ENCODE assay signal across 9 mouse cellular contexts in genomic region chr13:9199465-9199844, GRCm38 (mm10).
DNase-seq lines count a peak whose midpoint lies in the region; ATAC-seq and TF ChIP-seq lines count a peak whose summit lies in the region.
"Had no signal": no experiment of that assay in that cellular context is flagged by ENCODE, and none has a peak within 500 bp of the region (broad histone marks: within the 10 kb centered on the region; RNA-seq: fewer than 3 reads in every experiment).

No protein-coding gene starts in this region.

- peaks cover 6% of the 10 kb centered on the region; the same call in 1 of the 2 replicates for H3K4me1 ChIP-seq in lung, embryonic 16.5 days (replicated peaks; ENCODE audit: control insufficient read depth, insufficient read depth, low read length)
- no peaks in the 10 kb centered on the region for H3K4me1 ChIP-seq in forebrain, postnatal 0 days (ENCODE audit: insufficient read depth)
- peaks cover 6% of the 10 kb centered on the region; the same call in 1 of the 2 replicates for H3K4me1 ChIP-seq in limb, embryonic 15.5 days
- no peaks in the 10 kb centered on the region for H3K4me1 ChIP-seq in neural tube, embryonic 15.5 days

- H3K27ac ChIP-seq in lung, embryonic 16.5 days (ENCODE audit: low read length), result no peak overlapping the region
- H3K27ac ChIP-seq in forebrain, postnatal 0 days (ENCODE audit: low read depth, low read length), result no peak overlapping the region
- H3K27ac ChIP-seq in limb, embryonic 15.5 days, result no peak overlapping the region
- no peak overlapping the region for H3K27ac ChIP-seq in neural tube, embryonic 15.5 days (replicated peaks)

- peak overlapping the region; percentile 26 for H3K4me3 ChIP-seq in lung, embryonic 16.5 days (ENCODE audit: low read length)
- no peak overlapping the region for H3K4me3 ChIP-seq in forebrain, postnatal 0 days (ENCODE audit: low read depth, low read length)
- H3K4me3 ChIP-seq in limb, embryonic 15.5 days, result no peak overlapping the region; the same call in 1 of the 2 replicates
- H3K4me3 ChIP-seq in neural tube, embryonic 15.5 days (replicated peaks), result no peak overlapping the region

- 0 out of 2 replicates have a peak, but pooled peaks have one; percentile 38 for ATAC-seq in lung, embryonic 16.5 days (ENCODE audit: low read depth)
- ATAC-seq in forebrain, postnatal 0 days, result 0 out of 2 replicates have a peak, but pooled peaks have one; percentile 12
- ATAC-seq in limb, embryonic 15.5 days (ENCODE audit: insufficient number of reproducible peaks, low FRiP score, low TSS enrichment, low read depth), result no peak
- ATAC-seq in neural tube, embryonic 15.5 days (ENCODE audit: low FRiP score), result peak; percentile 21; the same call in 1 of the 2 replicates
- ATAC-seq in megakaryocyte progenitor cell, adult 5-6 weeks (replicated peaks; ENCODE audit: poor library complexity), result no peak

- no peak overlapping the region for H3K9ac ChIP-seq in lung, embryonic 16.5 days (ENCODE audit: low read length)
- no peak overlapping the region for H3K9ac ChIP-seq in forebrain, postnatal 0 days
- H3K9ac ChIP-seq in limb, embryonic 15.5 days, result no peak overlapping the region
- H3K9ac ChIP-seq in neural tube, embryonic 15.5 days (replicated peaks), result no peak overlapping the region

- no peak for TF ChIP-seq CTCF in forebrain, postnatal 0 days (IDR thresholded peaks at IDR 0.05; ENCODE audit: low read depth)

- peak overlapping the region; percentile 48 for H3K4me2 ChIP-seq in lung, embryonic 16.5 days (ENCODE audit: low read depth, low read length)
- H3K4me2 ChIP-seq in forebrain, postnatal 0 days (ENCODE audit: low read depth), result peak overlapping the region; percentile 37
- H3K4me2 ChIP-seq in limb, embryonic 15.5 days, result peak overlapping the region; percentile 36
- H3K4me2 ChIP-seq in neural tube, embryonic 15.5 days, result peak overlapping the region; percentile 45

- DNase-seq in lung, postnatal 14 days, result no peak
- no peak for DNase-seq in forebrain, postnatal 0 days
- no peak for DNase-seq in cerebellum, postnatal 36 days
- DNase-seq in cerebellum, postnatal 25 days, result no peak
- DNase-seq: cerebellum, adult 2 months had no signal

- H3K36me3 ChIP-seq in lung, embryonic 16.5 days (ENCODE audit: control insufficient read depth, insufficient read depth, low read length), result no peaks in the 10 kb centered on the region
- H3K36me3 ChIP-seq in forebrain, postnatal 0 days (ENCODE audit: insufficient read depth), result no peaks in the 10 kb centered on the region
- H3K36me3 ChIP-seq in limb, embryonic 15.5 days, result no peaks in the 10 kb centered on the region
- H3K36me3 ChIP-seq in neural tube, embryonic 15.5 days, result no peaks in the 10 kb centered on the region

- no peaks in the 10 kb centered on the region for H3K9me3 ChIP-seq in lung, embryonic 16.5 days (ENCODE audit: control insufficient read depth, low read length)
- no peaks in the 10 kb centered on the region for H3K9me3 ChIP-seq in forebrain, postnatal 0 days (ENCODE audit: low read length)
- H3K9me3 ChIP-seq in limb, embryonic 15.5 days, result no peaks in the 10 kb centered on the region
- H3K9me3 ChIP-seq in neural tube, embryonic 15.5 days (replicated peaks), result no peaks in the 10 kb centered on the region

- H3K27me3 ChIP-seq in lung, embryonic 16.5 days (ENCODE audit: control insufficient read depth, insufficient read depth, low read depth, low read length), result no peaks in the 10 kb centered on the region
- no peaks in the 10 kb centered on the region for H3K27me3 ChIP-seq in forebrain, postnatal 0 days (ENCODE audit: insufficient read depth, low read length)
- H3K27me3 ChIP-seq in limb, embryonic 15.5 days, result no peaks in the 10 kb centered on the region
- H3K27me3 ChIP-seq in neural tube, embryonic 15.5 days (replicated peaks), result no peaks in the 10 kb centered on the region

- WGBS in lung, embryonic 16.5 days, result 19% methylated on average over 2 of the region's 2 CpGs
- 35% methylated on average over 2 of the region's 2 CpGs for WGBS in forebrain, postnatal 0 days
- 33% methylated on average over 2 of the region's 2 CpGs for WGBS in limb, embryonic 15.5 days
- WGBS in neural tube, embryonic 15.5 days, result 40% methylated on average over 2 of the region's 2 CpGs

Comparison
In these comparisons a context has a peak if more than half of its experiments do, and no peak if none do; other contexts are left out.
1. ATAC-seq: peak in lung, embryonic 16.5 days (single experiment), forebrain, postnatal 0 days (single experiment) and neural tube, embryonic 15.5 days (single experiment); none in limb, embryonic 15.5 days (single experiment) and megakaryocyte progenitor cell, adult 5-6 weeks (single experiment).
2. Peak in every context shown above with its lines, with median percentiles within 50 percentile points of each other: H3K4me2 ChIP-seq.